Mouse (Mus musculus) CD4-positive naive resting alpha-beta T cell, adult 57 days (primary cell): ENCODE data around the gene Thada. TPM values are rescaled to one million over a fixed set of nuclear protein-coding genes. Genes with fewer than 3 reads are reported as not detected.

Source experiments
- total RNA-seq: library from RNA; stranded (reverse); gene quantifications from one replicate; pipeline ENCODE4 v1.2.4, GENCODE M21; 2023

Thada gene
- 130 TPM for total RNA-seq

DNA sequence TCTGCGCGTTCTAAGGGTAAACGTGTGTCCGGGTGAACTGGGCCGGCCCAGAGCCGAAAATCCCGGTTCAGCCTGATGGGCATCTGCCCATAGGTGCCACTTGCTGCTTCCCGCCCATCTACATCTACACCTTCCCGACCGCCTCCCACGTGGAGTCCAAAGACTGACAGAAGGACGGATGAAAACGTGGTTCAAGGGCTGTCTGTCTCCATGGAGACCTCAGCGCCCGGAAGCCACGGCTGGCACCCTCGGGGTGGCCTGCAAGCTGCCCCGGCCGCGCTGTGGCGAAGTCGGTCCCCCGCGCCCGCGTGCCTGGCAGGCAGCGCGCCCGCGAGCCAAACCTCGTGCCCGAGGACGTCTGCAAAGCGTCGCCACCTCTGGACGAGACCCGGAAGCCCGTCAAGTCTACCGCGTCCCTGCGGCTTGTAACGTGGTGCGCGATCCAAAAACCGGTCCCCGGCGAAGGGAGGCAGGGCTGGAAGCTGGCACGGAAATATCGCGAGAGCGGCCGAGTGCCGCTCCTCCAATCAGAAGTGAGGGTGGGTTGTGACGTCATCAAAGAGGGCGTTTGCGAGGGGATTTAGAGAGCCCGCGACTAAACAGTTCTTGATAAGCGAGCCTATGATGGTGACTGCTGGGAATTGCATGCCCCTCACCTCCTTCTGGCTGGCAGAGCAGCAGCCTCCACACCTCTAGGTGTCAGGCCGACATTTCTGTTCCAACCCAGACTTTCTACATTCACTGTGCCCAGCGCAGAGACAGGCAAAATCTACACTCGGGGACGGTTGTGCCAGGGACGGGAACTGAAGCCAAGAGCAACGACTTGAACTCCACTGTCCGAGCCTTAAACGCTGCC, at the start of gene Thada:
TSS of gene Thada (minus strand) at position 453 of the 856 bp plus-strand sequence.

DNA sequence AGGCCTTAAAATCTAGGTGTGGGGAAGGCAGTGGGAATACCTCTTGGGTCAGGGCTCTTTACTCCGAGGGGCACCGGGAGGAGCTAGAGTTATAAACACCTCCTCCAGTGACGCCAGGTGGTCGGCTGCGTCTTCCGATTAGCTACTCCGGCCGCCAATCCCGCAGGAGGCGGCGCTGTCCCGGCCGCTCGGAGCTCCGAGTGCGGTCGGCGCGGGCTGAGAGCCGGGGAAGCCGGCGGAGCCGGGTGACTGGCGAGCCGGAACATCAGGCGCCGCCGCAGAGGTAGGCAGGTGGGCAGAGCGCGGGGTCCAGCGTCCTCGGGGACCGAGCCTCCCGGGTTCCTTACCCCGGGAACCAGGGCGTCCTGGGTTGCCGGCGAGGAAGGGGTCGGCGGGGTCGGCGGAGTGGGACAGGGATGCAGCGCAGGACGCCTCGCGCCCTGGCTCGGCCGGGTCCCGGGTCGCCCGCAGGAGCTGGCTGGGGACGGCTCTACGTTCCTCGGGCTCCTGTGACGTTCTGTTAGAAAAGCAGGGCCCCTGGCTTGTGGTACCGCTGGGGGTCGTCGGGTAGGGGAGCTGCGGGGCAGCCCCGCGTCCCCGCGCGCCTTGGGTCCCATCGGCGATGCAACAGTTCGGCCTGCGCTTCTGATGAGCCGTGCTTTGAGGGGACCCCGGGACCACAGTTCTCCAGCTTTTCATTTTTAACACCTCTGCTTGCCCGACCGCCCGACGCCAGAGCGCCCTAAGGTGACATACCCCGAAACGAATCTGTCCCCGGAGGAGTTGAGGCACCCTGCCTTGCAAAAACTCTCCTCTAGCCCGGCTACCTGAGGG, 45.9 kb upstream of the Thada start, which contains the start of gene Plekhh2:
TSS of gene Plekhh2 (plus strand) at position 214 of the 834 bp plus-strand sequence.

DNA sequence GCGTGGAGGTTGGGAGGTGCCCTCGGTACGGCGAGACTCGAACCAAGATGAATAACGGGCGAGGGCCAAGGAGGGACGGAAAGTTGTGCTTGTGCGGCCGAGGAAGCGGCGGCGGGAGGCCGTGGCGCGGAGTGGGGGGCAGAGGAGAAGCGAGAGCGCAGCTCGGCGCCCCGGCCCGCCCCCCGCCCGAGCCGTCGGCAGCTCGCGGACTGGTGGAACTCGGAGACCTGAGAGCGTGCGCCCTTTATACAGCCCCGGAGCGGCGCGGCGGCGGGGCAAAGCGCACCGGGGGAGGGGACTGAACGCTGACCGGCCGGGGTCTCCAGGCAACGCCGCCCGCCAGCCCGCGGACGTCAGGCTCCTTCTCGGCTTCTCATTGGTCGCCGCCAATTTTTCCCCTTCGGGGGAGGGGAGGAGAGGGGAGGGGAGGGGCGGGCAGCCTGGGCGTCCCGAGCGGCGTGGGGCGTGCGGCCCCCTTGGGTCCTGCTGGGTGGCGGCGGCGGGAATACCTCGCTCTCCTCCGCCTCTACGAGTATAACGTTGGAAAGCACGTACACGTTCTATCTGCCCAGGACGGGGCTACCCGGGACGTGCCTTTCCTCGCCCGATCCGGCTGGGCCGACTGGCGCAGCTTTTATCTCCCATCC, 278.2 kb downstream of the Thada start, which contains the start of gene Zfp36l2:
TSS of gene Zfp36l2 (minus strand) at position 221 of the 647 bp plus-strand sequence.

Other genes with a start within 250 kb of the Thada start
- gene Plekhh2, start 45.7 kb upstream of the Thada start, total RNA-seq: 0.09 TPM
- gene Dync2li1, start 160.3 kb upstream of the Thada start, total RNA-seq: 0.62 TPM
- not detected for gene Abcg8, start 210.1 kb upstream of the Thada start, total RNA-seq
- gene Abcg5, start 216.8 kb upstream of the Thada start, total RNA-seq: not detected